Mouse (Mus musculus) retina, postnatal 7 days (tissue): ENCODE data around the gene Ube2n.

Experiments used
- DNase-seq: peaks from one replicate; pipeline ENCODE4 v3.0.0-alpha.2; 2012; ENCODE audit warnings: low read depth, low spot score

Ube2n gene

DNA sequence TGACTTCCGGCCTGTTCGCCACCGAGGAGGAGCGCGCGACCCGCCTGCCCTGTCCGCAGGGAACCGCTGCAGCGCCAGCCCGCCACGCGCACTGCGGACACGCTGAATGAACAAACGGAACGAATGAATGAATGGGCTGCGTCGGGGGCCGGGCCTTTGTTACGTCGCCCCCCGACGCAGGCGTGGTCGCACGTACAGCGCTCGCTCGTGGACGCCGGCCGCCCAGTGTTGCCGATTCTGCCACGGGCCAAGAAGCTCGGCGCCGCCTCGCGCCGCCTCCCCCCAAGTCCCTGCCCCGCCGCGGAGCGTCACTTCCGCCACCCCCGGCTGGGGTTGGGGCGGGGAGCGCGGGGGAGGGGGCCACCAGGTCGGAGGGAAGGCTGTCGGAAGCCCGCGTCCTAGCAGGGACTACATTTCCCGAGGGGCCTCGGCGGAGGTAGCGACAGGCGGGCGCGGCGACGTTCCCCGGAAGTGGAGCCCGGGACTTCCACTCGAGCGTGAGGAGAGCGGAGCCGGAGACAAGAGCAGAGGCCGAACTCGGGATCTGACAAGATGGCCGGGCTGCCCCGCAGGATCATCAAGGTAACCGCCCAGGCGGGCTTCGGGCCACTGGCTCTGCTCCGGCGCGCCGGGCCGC, at the start of gene Ube2n:
Gene Ube2n, plus strand, starts transcription at position 490 of the 637 bp plus-strand sequence.
- peak; percentile 96 for DNase-seq

DNA sequence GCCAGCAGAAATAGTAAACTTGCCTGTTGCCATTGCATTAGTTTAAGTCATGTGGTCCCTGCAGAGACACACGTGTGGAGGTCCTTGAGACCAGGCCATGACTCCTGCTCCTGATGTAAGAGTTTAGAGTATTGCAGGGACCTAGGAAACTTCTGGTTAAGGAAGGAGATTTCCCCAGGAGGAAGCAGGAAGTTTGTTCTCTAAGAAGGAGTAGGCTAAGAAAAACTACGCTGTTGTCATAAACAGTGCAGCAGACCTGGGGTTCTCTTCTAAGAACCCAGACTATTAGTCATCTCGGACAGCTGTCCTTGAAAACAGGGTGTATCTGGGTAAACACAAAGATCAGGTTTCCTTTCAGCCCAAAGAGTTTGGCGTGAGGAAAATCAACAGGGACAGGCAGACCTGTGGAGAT, 49.5 kb upstream of the Ube2n start:
- no peak for DNase-seq

DNA sequence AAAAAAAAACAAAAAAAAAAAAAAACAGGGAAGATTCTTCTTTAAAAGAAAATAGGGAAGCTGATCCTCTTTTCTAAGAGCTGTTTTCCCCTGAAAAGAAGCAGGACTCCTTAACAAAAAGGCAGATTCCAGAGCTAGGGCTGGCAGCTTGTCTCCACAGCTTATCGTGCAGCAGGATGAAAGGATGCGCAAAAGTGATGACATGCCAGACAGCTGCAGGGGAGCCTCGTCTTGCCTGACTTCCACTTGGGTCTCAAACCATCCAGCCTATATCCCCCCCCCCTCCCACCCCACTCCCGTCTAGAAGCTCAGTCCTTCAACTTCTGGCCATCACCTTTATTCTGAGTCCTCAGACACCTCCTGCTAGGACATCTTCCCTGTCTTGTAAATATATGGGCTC, 46.1 kb upstream of the Ube2n start:
- DNase-seq: no peak

DNA sequence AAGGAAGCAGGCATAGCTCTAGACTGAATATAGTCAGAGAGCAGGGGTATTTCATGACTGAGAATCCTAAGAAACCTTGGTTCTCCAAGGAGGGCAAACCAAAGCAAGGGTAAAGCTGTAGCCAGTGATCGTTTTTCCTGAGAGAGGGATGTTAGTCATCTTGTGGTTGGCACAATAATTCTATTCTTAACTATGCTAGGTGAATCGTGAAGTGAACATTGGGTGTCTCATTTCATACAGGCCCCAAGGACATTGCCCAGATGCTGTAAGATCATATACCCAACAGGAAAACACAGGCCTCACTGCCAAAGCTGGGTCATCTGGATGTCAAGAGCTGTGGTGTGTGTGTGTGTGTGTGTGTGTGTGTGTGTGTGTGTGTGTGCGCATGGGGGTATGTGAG, 43.8 kb upstream of the Ube2n start:
- no peak for DNase-seq

DNA sequence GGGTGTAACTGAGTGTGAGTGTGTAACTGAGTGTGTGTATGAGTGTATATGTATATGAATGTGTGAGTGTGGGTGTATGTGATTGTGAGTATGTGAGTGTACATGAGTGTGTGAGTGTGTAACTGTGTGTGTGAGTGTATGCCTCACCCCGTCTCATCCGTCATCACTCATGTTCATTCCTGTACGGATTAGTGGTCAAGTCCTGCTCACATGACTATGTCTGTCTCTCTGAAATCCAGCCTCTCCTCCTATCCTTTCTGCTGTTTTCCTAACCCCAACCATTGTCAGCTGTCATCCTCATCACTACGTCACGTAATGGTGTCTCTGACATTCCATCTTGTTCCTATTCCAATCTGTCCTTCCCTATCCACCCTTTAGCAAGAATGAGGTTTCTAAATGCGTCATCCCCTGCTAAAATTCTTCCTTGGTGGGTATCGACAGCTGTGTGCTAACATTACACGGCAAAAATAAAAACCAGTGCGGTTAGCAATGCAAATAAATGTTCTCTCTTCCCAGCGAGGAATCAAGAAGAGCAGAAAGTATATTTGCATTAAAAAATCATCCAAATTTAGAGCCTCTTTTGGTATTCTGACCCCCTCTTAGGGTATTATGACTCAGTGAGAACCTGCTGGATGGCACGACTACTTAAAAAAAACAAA, 42.9 kb upstream of the Ube2n start:
- DNase-seq: no peak

DNA sequence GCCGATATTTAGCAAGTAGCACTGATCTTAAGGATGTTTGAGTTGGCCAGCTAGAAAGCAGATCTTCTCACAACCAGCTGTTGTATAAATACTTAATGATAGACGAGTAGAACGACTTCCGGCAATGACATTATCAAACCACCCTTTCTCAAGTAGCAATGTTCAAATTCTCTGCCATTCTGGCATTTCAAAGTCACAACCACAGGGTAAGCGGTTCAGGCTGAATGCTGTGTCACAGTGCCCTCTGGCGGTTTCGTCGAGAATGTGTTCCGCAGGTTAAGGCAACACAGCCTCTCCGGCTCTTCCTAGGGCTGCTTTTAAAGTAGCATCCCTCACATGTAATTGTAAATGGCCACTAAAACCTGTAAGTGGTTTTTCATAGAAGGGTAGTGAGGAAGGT, 39.0 kb upstream of the Ube2n start:
- peak; percentile 62 for DNase-seq

DNA sequence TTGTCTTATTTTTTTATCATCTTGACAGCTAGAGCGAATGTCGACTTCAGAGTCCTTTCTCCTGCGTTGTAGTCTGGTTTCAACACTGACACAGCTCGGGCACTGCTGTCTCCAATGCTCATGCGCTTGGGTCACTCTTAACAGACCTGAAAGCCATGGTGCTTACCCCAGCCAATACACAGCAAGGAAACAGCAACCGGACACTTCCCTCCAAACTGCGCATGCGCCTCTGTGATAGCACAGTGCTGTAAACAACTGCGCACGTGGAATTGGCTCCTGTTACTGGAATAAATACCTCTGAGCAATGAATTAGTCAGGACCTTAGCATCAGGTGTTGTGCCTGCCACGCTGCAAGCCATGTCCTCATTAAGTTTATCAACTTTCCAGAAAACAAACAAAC, 37.4 kb upstream of the Ube2n start:
- DNase-seq: no peak

DNA sequence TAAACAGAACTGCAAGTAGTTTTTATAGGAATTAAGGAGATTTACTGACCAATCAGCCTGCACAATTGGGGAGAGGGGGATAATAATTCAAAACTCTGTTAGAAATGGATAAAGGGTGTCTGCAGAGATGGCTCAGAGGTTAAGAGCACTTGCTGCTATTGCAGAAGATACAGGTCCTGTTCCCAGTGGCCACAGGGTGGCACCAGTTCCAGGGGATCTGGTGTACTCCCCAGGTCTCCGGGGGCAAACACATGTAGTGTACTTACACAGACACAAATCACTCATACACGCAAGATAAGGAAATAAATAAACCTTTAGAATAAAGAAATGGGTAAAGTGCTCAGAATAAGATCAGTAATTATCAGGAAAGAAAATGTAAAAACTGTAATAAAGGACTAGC, 25.3 kb upstream of the Ube2n start:
- DNase-seq: peak; percentile 14

DNA sequence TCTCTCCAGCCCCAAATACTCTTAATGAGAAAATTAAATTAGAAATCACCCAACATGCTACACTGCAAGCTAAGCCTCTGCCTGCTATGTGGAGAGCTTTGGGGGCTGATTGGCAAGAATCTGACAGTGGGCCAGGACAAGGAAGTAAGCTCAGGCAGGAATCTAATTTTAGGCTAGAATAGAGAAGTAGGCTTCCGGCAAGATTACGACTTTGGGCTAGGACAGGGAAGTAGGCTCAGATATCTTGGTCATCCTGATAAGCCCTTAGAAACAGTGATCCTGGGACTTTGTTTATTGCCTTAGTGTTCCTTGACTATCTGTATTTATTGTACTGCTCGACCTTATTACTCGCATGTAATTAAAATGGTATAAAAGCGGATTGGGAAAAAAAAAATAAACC, 20.7 kb upstream of the Ube2n start:
- DNase-seq: no peak

DNA sequence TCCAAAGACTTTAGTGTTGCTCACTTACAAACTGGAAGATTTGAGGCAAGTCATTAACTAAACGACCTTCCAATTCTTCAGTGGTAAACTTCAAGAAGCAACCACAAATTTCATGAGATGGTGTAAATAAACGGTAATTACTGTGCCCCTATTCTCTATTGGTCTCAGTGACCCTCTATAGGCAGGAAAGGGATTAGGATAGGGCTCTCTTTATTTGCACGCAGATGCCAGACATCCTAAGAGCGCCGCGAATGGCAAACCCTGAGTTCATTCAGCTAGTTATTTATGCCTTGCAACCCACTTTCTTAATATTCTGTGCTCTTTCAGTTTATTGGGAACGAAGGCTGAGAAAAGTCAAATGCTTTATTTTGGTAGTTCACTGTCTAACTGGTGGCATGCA, 13.9 kb upstream of the Ube2n start:
- DNase-seq: no peak

GRCm38 (mm10) chr10:95501463-95502081, 13.4 kb upstream of the Ube2n start, which contains the start of gene Mrpl42:
Mrpl42 (minus strand) TSS chr10:95501940.
- peak; percentile 72 for DNase-seq

GRCm38 (mm10) chr10:95503443-95504235, 11.3 kb upstream of the Ube2n start:
- no peak for DNase-seq

GRCm38 (mm10) chr10:95504341-95504740, 10.6 kb upstream of the Ube2n start:
- no peak for DNase-seq

DNA sequence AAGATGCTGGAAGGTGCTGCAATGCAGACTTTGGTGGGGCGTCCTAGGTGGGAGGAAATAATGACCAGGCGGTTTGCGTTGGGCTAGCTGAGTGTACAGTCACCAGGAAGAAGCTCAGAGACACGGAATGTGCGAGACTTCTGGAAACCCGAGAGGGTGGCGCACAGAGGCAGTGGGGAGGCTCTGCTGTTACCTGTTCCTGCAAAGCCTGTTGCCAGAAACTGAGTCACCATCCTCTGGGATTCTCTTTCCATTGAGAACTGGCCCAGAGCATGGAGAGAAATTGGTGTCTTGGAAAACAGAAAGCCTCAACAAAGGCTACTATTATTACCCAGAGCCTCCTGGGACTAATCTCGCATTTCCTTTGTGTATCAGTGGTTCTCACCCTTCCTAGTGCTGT, 6.8 kb upstream of the Ube2n start:
- no peak for DNase-seq

DNA sequence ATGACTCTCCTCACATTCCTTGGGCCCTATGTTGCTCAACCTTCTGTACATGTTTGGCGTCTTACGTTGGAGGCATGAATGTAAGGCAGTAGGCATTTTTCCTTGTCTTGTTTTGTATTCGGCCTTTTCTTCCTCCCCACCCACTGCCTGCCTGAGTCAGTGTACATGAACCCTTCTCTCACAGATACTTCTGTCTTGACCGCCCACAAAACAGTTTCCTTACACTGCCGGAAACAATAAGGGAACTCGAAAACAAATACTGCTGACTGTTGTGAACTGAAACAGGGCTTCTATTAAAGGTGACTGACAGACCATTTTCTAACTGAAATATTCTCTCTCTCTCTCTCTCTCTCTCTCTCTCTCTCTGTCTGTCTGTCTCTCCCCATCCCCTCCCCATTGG, 6.2 kb upstream of the Ube2n start:
- no peak for DNase-seq

DNA sequence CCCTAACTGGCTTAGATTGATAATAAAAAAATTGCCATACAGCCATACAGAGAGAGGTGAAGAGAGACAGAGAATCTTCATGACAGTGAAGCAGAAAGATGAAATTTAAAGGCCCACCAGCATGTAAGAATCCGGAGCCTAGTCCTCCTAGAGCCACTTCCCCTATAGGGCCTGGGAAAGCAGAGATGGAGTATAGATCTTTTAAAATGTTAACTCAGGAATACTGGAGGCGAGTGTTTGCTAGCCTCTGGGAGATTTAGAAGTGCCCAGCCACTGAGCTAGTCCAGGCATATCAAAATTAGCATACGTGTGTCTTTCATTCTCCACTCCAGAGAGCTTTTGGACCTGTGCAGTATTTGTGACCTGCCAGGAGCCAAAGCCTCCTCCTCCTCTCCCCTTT, 5.7 kb upstream of the Ube2n start:
- no peak for DNase-seq

DNA sequence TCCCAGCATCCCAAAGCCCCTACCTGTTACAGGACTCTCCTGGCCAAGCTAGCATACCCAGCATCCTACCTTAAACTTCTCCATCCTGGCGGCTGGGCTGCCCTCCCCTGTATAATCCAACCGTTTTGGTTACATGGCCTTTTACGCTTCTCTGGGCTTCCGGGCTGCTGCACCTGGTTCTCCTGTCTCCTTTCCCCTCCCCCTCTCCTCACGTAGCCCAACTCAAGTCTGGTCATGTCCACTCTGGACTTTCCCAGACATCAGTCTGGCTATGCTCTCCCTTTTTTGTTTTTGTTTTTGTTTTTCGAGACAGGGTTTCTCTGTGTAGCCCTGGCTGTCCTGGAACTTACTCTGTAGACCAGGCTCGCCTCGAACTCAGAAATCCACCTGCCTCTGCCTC, 2.3 kb upstream of the Ube2n start:
- DNase-seq: no peak

DNA sequence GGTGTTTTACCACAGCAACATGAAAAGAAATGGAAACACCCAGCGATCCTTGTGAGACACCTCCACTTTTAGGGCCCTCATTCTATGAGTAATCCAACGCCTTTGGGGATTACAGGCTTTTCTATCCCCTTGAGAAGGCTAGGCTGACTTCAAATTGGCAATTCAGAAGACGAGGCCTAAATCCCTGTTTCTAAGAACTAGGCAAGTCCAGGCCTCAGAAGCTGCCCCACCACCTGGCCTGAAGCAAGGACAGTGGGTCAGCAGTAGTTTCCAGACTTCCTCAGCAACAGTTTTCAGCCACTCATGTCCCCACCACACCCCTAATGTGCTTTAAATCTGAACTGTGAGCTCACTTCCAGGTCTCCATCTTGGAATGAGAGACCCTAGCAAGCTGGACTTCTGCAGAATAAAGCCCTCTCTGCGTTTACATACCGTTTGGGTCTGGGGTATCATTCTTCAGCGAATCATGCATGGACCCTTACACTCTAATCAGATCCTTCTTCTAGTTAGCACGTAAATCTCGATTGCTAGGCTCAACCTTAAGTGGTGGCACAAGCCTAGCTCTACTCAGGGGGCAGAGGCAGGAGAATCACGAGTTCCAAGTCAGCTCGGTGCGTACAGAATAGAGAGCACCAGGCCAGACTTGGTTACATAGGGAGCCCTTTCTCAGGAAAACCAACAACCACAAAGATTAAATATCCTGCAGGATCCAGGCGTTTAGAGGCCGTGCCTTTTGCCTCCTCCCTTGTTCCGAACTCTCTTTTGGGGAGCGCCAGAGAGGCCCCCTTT, 983 bp upstream of the Ube2n start:
- no peak for DNase-seq

- DNase-seq: no peak
Observed at GRCm38 (mm10) chr10:95515293-95515931, 467 bp downstream of the Ube2n start.

DNA sequence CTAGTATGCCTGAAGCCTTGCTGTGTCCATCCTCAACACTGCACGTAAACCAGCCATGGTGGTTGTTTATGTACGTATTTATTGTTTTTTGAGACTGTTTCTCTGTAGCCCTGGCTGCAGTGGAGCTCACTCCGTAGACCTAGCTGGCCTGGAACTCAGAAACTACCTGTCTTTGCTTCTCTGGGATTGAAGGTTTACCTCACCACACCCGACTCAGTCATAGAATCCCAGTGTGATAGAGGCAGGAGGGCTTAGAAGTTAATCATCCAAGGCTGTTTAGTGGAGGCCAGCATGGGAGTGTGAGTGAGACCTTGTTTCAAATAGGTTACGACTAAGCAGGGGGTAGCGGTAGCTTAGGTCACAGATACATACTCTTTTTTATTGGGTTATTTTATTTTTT, 2.7 kb downstream of the Ube2n start:
- DNase-seq: no peak

- no peak for DNase-seq
Observed at GRCm38 (mm10) chr10:95525037-95525675, 10.2 kb downstream of the Ube2n start.
